Mouse (Mus musculus) heart, adult 18-20 months (tissue): Measurements from ENCODE around the gene Mrps6. TPM values are rescaled to one million over a fixed set of nuclear protein-coding genes. Genes with fewer than 3 reads are reported as not detected.

ENCODE experiments used
- total RNA-seq, 2 experiments: library from RNA; stranded (reverse); gene quantifications; 2 replicates each; pipeline ENCODE4 v1.2.3; 2021

Gene Mrps6
- total RNA-seq, 2 experiments from 2014 or later: 62.0 to 64.5 TPM

Other genes with a start within 250 kb of the Mrps6 start
- gene Gm49711, start within 50 bp of the Mrps6 start, total RNA-seq: not detected
- 10 to 100 TPM; 10.2 to 12.7 TPM for gene Slc5a3, start 52 bp downstream of the Mrps6 start, total RNA-seq
- not detected for gene Kcne2, start 234.1 kb downstream of the Mrps6 start, total RNA-seq
- 10 to 100 TPM; 80.8 to 88.3 TPM for gene Smim11, start 243.0 kb downstream of the Mrps6 start, total RNA-seq